Mouse (Mus musculus) cortical plate, adult 2 months (tissue): Measurements from ENCODE around the gene Pdlim7.

Experiments used
- CTCF ChIP-seq: fragments of 200-500 bp; IDR thresholded peaks from 2 replicates; pipeline ENCODE4 v1.5.1; 2011; ENCODE audit warnings: mild to moderate bottlenecking, control low read depth, low read length; ENCODE audit not compliant: insufficient read depth; ENCODE audit errors: extremely low read depth
- POLR2A ChIP-seq: fragments of 200-500 bp; IDR thresholded peaks from 2 replicates; pipeline ENCODE4 v1.6.1; 2011; ENCODE audit warnings: mild to moderate bottlenecking, low read length, control low read depth; ENCODE audit not compliant: insufficient read depth; ENCODE audit errors: extremely low read depth

GRCm38 (mm10) chr13:55484520-55485088, 28.9 kb downstream of the Pdlim7 start:
- TF ChIP-seq CTCF = no peak
- TF ChIP-seq POLR2A = 0 out of 2 replicates have a peak, but pooled peaks have one; percentile 11
